Mouse (Mus musculus) ES-E14 (cell line): Measurements from ENCODE around the gene Mrpl39.

Experiments
- HCFC1 ChIP-seq: IDR thresholded peaks from 2 replicates; pipeline ENCODE4 v1.6.1; 2012; ENCODE audit warnings: low read length, inconsistent platforms, borderline replicate concordance; ENCODE audit not compliant: insufficient read depth
- MAFK ChIP-seq: IDR thresholded peaks from 2 replicates; pipeline ENCODE4 v1.6.1; 2014; ENCODE audit warnings: mild to moderate bottlenecking, low read depth, low read length, inconsistent platforms; ENCODE audit not compliant: insufficient read depth
- ZC3H11A ChIP-seq: IDR thresholded peaks from 2 replicates; pipeline ENCODE4 v1.6.1; 2012; ENCODE audit warnings: low read depth, mild to moderate bottlenecking, inconsistent platforms, low read length, borderline replicate concordance
- ZNF384 ChIP-seq: IDR thresholded peaks from 2 replicates; pipeline ENCODE4 v1.6.1; 2012; ENCODE audit warnings: low read depth, low read length, inconsistent platforms

DNA sequence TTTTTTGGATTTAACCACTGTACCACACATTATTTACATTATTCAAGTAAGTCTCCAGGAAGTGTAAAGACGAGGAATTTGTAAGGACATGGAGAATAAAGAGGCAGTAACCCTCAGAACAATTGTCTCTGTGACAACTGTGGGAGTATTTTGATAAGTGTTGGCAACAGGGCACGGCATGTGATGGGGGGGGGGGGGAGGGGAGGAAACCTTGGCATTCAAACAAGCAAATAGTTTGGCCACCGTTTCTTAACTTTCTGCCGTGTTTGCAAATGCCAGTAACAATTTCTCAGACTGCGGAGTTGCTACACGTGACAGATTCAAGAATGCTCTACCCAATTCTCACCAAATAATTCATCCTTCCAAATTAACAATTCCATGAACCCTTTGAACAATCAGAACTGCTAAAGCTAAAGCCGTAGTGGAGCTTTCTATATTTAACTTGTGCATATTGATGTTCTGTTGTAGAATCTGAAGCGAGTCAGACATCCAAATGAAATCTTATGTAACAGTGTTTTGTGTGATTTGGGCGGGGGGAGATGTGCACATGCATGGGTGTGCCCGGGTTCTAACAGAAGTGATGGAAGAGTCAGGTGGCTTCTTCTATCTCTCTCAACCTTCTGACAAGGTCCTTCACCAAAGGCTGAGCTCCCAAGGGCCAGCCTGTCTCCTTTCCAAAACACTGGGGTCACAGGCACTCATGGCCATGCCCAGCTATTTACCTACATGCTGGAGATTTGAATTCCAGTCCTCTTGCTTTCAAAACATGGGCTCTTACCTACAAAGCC, 9.4 kb upstream of the Mrpl39 start:
- TF ChIP-seq ZC3H11A (no peak), ZNF384 (no peak), HCFC1 (no peak), MAFK (no peak)
